Mouse (Mus musculus): ENCODE results near the gene Znhit1. TPM values are rescaled to one million over a fixed set of nuclear protein-coding genes. Genes with fewer than 3 reads are reported as not detected.
A peak's percentile ranks its signal among the peaks of the same experiment; 100 is the strongest.

The Znhit1 gene
- polyA plus RNA-seq, 1 experiment from 2014 or later = 114 TPM

GRCm38 (mm10) chr5:137000612-137001011 lies 12.8 kb upstream of the Znhit1 start:
- Histone ChIP-seq H3K4me1 (ENCODE audit: control insufficient read depth, insufficient read depth, low read length) (0 out of 2 replicates have a peak, but pooled peaks cover 2% of the 10 kb centered on the region), H3K27ac (replicated peaks; ENCODE audit: low read depth, low read length) (no peak overlapping the region), H3K36me3 (ENCODE audit: control insufficient read depth, insufficient read depth, low read length) (0 out of 2 replicates have a peak, but pooled peaks cover 2% of the 10 kb centered on the region), H3K4me2 (ENCODE audit: low read depth, severe bottlenecking) (no peak overlapping the region), H3K9ac (ENCODE audit: low read length) (no peak overlapping the region), H3K9me3 (ENCODE audit: control insufficient read depth, low read length) (no peaks in the 10 kb centered on the region), H3K27me3 (ENCODE audit: control insufficient read depth, insufficient read depth, low read length) (no peaks in the 10 kb centered on the region), H3K4me3 (ENCODE audit: low read depth, low read length) (no peak overlapping the region)
- WGBS = 87% methylated on average over 2 of the region's 2 CpGs
- peak; percentile 49 for DNase-seq (ENCODE audit: low spot score)
- ATAC-seq (ENCODE audit: insufficient number of reproducible peaks, low FRiP score, low TSS enrichment, low read depth) = no peak

GRCm38 (mm10) chr5:136999449-136999848 lies 11.6 kb upstream of the Znhit1 start:
- no peak for DNase-seq (ENCODE audit: low spot score)
- no peak overlapping the region for H3K9ac ChIP-seq (ENCODE audit: low read length)
- no peaks in the 10 kb centered on the region for H3K9me3 ChIP-seq (ENCODE audit: control insufficient read depth, low read length)
- H3K4me2 ChIP-seq (ENCODE audit: low read depth, severe bottlenecking) = no peak overlapping the region
- H3K27me3 ChIP-seq (ENCODE audit: control insufficient read depth, insufficient read depth, low read length) = no peaks in the 10 kb centered on the region
- peaks cover 3% of the 10 kb centered on the region; the same call in 1 of the 2 replicates for H3K36me3 ChIP-seq (ENCODE audit: control insufficient read depth, insufficient read depth, low read length)
- H3K4me1 ChIP-seq (ENCODE audit: control insufficient read depth, insufficient read depth, low read length) = 0 out of 2 replicates have a peak, but pooled peaks cover 2% of the 10 kb centered on the region
- WGBS = 70% methylated on average over 4 of the region's 5 CpGs
- H3K27ac ChIP-seq (replicated peaks; ENCODE audit: low read depth, low read length) = no peak overlapping the region
- H3K4me3 ChIP-seq (ENCODE audit: low read depth, low read length) = no peak overlapping the region
- ATAC-seq (ENCODE audit: insufficient number of reproducible peaks, low FRiP score, low TSS enrichment, low read depth) = no peak

DNA sequence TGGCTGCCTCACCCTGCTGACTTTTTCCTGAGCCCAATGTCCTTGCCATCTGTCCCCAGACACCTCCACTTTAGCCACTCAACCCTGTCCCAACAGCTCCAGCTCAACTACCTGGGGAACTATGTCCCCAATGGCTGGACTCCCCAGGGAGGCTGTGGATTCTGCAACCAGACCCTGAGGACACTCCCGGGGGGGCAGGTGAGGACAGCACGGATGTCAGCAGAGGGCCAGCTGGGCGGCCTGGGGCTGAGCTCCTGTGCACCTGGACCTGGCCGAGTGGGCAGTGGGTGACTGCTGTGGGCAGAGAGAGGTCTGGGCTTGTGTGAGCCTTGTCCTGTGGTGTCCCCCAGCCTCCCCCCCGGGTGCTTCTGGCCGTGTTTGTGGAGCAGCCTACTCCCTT lies 2.0 kb upstream of the Znhit1 start:
- H3K4me2 ChIP-seq (ENCODE audit: low read depth, severe bottlenecking) = no peak overlapping the region
- WGBS = 89% methylated on average over 6 of the region's 6 CpGs
- no peak overlapping the region for H3K9ac ChIP-seq (ENCODE audit: low read length)
- no peak for DNase-seq (ENCODE audit: low spot score)
- peaks cover 10% of the 10 kb centered on the region; the same call in 1 of the 2 replicates for H3K4me1 ChIP-seq (ENCODE audit: control insufficient read depth, insufficient read depth, low read length)
- H3K36me3 ChIP-seq (ENCODE audit: control insufficient read depth, insufficient read depth, low read length) = peaks cover 34% of the 10 kb centered on the region
- no peaks in the 10 kb centered on the region for H3K27me3 ChIP-seq (ENCODE audit: control insufficient read depth, insufficient read depth, low read length)
- no peak for ATAC-seq (ENCODE audit: insufficient number of reproducible peaks, low FRiP score, low TSS enrichment, low read depth)
- H3K27ac ChIP-seq (replicated peaks; ENCODE audit: low read depth, low read length) = no peak overlapping the region
- no peaks in the 10 kb centered on the region for H3K9me3 ChIP-seq (ENCODE audit: control insufficient read depth, low read length)
- H3K4me3 ChIP-seq (ENCODE audit: low read depth, low read length) = no peak overlapping the region

- Histone ChIP-seq H3K4me2 (ENCODE audit: low read depth, severe bottlenecking) (peak overlapping the region; percentile 79), H3K4me1 (ENCODE audit: control insufficient read depth, insufficient read depth, low read length) (peaks cover 10% of the 10 kb centered on the region; the same call in 1 of the 2 replicates), H3K27me3 (ENCODE audit: control insufficient read depth, insufficient read depth, low read length) (no peaks in the 10 kb centered on the region), H3K9ac (ENCODE audit: low read length) (peak overlapping the region; percentile 92), H3K36me3 (ENCODE audit: control insufficient read depth, insufficient read depth, low read length) (peaks cover 27% of the 10 kb centered on the region), H3K9me3 (ENCODE audit: control insufficient read depth, low read length) (no peaks in the 10 kb centered on the region), H3K27ac (replicated peaks; ENCODE audit: low read depth, low read length) (no peak overlapping the region), H3K4me3 (ENCODE audit: low read depth, low read length) (peak overlapping the region; percentile 91)
- ATAC-seq (ENCODE audit: insufficient number of reproducible peaks, low FRiP score, low TSS enrichment, low read depth) (no peak), DNase-seq (ENCODE audit: low spot score) (no peak)
- 84% methylated on average over 7 of the region's 7 CpGs for WGBS
These were observed 599 bp upstream of the Znhit1 start for GRCm38 (mm10) chr5:136988420-136988819.

- H3K4me3 ChIP-seq (ENCODE audit: low read depth, low read length) = peak overlapping the region; percentile 91
- peaks cover 10% of the 10 kb centered on the region; the same call in 1 of the 2 replicates for H3K4me1 ChIP-seq (ENCODE audit: control insufficient read depth, insufficient read depth, low read length)
- under 1% methylated on average over 67 of the region's 67 CpGs for WGBS
- peak overlapping the region; percentile 97 for H3K27ac ChIP-seq (replicated peaks; ENCODE audit: low read depth, low read length)
- H3K36me3 ChIP-seq (ENCODE audit: control insufficient read depth, insufficient read depth, low read length) = peaks cover 22% of the 10 kb centered on the region
- ATAC-seq (ENCODE audit: insufficient number of reproducible peaks, low FRiP score, low TSS enrichment, low read depth) (peak; percentile 41), DNase-seq (ENCODE audit: low spot score) (peak; percentile 84)
- H3K4me2 ChIP-seq (ENCODE audit: low read depth, severe bottlenecking) = peak overlapping the region; percentile 79
- no peaks in the 10 kb centered on the region for H3K9me3 ChIP-seq (ENCODE audit: control insufficient read depth, low read length)
- no peaks in the 10 kb centered on the region for H3K27me3 ChIP-seq (ENCODE audit: control insufficient read depth, insufficient read depth, low read length)
- peak overlapping the region; percentile 92 for H3K9ac ChIP-seq (ENCODE audit: low read length)
These were observed 485 bp downstream of the Znhit1 start for GRCm38 (mm10) chr5:136987138-136987933.

- H3K4me2 ChIP-seq (ENCODE audit: low read depth, severe bottlenecking) = peak within 1 kb of the TSS; percentile 79
- H3K9me3 ChIP-seq (ENCODE audit: control insufficient read depth, low read length) = no peaks in the 10 kb centered on the region
- H3K36me3 ChIP-seq (ENCODE audit: control insufficient read depth, insufficient read depth, low read length) = peaks cover 17% of the 10 kb centered on the region
- peak; percentile 80 for ATAC-seq (ENCODE audit: insufficient number of reproducible peaks, low FRiP score, low TSS enrichment, low read depth)
- WGBS = under 1% methylated on average over 26 of the region's 26 CpGs
- H3K4me1 ChIP-seq (ENCODE audit: control insufficient read depth, insufficient read depth, low read length) = peaks cover 10% of the 10 kb centered on the region; the same call in 1 of the 2 replicates
- DNase-seq (ENCODE audit: low spot score) = peak; percentile 97
- peak within 1 kb of the TSS; percentile 92 for H3K9ac ChIP-seq (ENCODE audit: low read length)
- H3K27ac ChIP-seq (replicated peaks; ENCODE audit: low read depth, low read length) = peak within 1 kb of the TSS; percentile 97
- H3K4me3 ChIP-seq (ENCODE audit: low read depth, low read length) = peak within 1 kb of the TSS; percentile 91
- no peaks in the 10 kb centered on the region for H3K27me3 ChIP-seq (ENCODE audit: control insufficient read depth, insufficient read depth, low read length)
These were observed 1.1 kb downstream of the Znhit1 start, which contains the start of gene Plod3 for GRCm38 (mm10) chr5:136986695-136987137. Gene Plod3, plus strand, starts transcription at chr5:136987019.

- no peak overlapping the region for H3K9ac ChIP-seq (ENCODE audit: low read length)
- no peak overlapping the region for H3K4me2 ChIP-seq (ENCODE audit: low read depth, severe bottlenecking)
- no peaks in the 10 kb centered on the region for H3K27me3 ChIP-seq (ENCODE audit: control insufficient read depth, insufficient read depth, low read length)
- peaks cover 10% of the 10 kb centered on the region; the same call in 1 of the 2 replicates for H3K4me1 ChIP-seq (ENCODE audit: control insufficient read depth, insufficient read depth, low read length)
- no peak overlapping the region for H3K27ac ChIP-seq (replicated peaks; ENCODE audit: low read depth, low read length)
- H3K4me3 ChIP-seq (ENCODE audit: low read depth, low read length) = no peak overlapping the region
- DNase-seq (ENCODE audit: low spot score) = peak; percentile 41
- no peaks in the 10 kb centered on the region for H3K9me3 ChIP-seq (ENCODE audit: control insufficient read depth, low read length)
- peaks cover 2% of the 10 kb centered on the region; the same call in 1 of the 2 replicates for H3K36me3 ChIP-seq (ENCODE audit: control insufficient read depth, insufficient read depth, low read length)
- WGBS = 60% methylated on average over 14 of the region's 14 CpGs
- ATAC-seq (ENCODE audit: insufficient number of reproducible peaks, low FRiP score, low TSS enrichment, low read depth) = no peak
These were observed 3.0 kb downstream of the Znhit1 start for GRCm38 (mm10) chr5:136984828-136985227.

DNA sequence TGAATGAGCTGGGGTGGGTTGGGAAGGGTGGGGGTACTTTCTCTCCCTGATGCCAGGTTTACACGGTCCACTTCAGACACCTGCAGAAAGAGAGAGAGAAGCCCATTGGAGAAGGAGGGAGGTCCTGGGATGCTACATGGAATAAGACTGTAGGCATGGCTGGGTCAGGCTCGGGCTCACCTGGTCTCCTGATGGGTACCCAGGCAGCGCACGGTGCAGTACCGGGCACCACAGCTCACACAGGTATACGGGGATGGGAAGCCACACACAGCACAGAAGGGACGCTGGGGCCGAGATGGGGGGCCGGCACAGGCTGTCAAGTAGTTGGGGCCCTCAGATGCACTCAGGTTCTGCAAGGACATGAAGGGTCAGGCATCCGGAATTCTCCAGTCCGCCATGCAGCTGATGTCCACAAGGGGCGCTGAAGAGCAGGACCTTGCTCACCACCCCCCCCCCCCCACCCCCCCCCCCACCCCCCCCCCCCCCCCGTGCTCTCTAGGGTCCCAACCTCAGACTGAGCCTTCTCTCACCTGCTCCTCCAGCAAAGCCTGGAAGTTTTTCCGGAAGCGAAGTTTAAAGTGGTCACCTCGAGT lies 5.4 kb downstream of the Znhit1 start:
- Histone ChIP-seq H3K4me2 (ENCODE audit: low read depth, severe bottlenecking) (no peak overlapping the region), H3K27ac (replicated peaks; ENCODE audit: low read depth, low read length) (no peak overlapping the region), H3K36me3 (ENCODE audit: control insufficient read depth, insufficient read depth, low read length) (no peaks in the 10 kb centered on the region), H3K27me3 (ENCODE audit: control insufficient read depth, insufficient read depth, low read length) (no peaks in the 10 kb centered on the region), H3K4me1 (ENCODE audit: control insufficient read depth, insufficient read depth, low read length) (0 out of 2 replicates have a peak, but pooled peaks cover 3% of the 10 kb centered on the region), H3K4me3 (ENCODE audit: low read depth, low read length) (no peak overlapping the region), H3K9ac (ENCODE audit: low read length) (no peak overlapping the region), H3K9me3 (ENCODE audit: control insufficient read depth, low read length) (no peaks in the 10 kb centered on the region)
- WGBS = 51% methylated on average over 15 of the region's 16 CpGs
- DNase-seq (ENCODE audit: low spot score) = peak; percentile 75
- ATAC-seq (ENCODE audit: insufficient number of reproducible peaks, low FRiP score, low TSS enrichment, low read depth) = no peak
